Mouse (Mus musculus): ENCODE results near the gene Gna11.

The Gna11 gene

DNA sequence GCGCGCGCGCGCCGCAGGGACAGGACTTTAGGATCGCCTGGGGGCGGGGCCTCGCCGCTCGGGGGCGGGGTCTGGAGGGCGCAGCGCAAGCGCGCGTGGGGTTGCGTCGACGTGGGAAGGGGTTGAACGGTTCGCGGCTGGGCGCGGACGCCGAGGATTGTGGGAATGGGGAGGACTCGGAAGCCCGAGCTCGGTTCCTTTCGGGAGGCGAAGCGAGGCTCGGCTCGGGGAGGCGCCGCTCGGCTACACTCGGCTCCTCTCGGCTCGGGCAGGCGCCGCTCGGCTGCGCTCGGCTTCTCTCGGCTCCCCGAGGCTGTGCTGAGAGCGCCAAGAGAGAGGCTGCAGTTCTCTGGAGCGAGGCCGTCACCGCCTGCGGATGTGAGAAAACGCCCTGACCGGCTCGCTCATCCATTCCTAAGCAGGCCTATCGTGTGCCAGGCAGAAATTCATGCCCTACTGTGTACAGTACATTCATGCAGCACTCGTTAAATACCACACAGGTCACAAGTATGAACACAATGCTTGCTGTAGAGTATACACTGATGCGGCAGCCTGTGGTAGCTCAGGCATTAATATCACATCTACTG, at the start of gene Gna11:
TSS of gene Gna11 (minus strand) at position 30 of the 587 bp plus-strand sequence.
- peak; percentile 96 for DNase-seq (ENCODE audit: low read depth)

DNA sequence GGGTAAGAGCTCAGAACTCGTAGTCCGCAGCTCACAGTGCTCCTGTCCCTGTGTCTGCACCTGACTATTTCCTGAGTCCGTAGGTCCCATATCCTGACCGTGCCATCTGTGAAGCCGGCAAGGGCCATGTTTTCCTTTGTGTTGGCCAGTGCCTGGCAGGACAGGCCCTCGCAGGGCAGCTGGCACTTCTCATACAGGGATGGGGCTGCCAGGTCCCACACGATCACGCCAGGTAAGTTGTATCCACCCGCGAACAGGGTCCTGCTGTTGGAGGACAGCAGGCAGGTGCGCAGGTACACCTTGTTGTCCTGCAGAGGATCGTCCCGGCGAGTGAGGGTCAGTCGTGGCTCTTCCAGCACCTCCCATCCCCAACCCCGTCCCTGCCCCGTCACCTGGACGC, 48.9 kb upstream of the Gna11 start:
- DNase-seq (ENCODE audit: low read depth) = no peak

DNA sequence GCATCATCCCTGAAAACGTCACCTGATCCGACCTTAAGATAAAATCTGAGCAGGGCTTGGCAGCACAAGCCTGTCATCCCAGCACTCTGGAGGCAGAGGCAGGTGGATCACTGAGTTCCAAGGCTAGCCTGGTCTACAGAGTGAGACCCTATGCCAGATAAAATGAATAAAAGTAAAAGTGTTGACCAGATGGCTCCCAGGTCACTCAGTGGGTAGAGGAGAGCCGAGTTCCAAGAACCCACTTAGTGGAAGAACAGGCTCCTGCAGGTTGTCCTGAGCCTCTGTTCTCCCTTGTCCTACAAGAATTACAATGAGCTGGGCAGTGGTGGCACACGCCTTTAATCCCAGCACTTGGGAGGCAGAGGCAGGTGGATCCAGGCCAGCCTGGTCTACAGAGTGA, 48.2 kb upstream of the Gna11 start:
- no peak for DNase-seq (ENCODE audit: low read depth)

DNA sequence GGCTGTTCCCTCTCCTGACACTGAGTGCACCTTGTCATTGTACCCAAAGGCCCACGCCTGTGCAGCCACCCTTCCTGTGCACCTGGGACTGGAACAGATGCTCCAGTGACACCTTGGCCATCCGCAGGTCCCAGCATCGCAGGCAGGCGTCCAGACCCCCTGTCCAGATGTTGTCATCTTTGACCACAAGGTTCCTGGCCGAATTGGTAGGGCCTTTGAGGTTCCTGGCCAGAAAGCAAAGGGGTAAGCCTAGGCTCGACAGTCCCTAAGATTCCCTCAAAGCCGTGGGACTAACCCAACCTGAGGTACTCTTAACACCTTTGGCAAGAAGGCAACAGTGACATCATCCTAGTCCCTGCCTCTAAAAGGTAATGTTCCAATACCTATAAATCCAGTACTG, 47.6 kb upstream of the Gna11 start:
- no peak for DNase-seq (ENCODE audit: low read depth)

DNA sequence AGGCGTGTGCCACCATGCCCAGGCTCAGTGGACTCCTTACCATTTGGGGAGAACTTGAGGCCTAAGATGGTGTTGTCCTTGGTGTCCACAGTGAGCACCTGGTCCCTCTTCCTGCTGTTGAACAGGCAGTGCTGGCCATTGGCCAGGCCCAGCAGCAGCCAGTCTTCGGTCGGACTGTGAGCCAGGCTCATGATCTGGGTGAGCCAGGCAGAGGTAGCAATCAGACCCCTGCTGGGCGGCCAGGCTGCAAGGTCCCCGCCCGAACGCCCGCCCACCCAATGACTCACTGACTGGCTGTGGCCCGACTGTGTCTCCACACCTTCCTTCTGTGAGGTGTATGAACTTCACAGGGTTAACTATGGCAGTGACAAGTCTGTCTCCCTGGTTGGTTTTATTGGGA, 46.9 kb upstream of the Gna11 start:
- no peak for DNase-seq (ENCODE audit: low read depth)

DNA sequence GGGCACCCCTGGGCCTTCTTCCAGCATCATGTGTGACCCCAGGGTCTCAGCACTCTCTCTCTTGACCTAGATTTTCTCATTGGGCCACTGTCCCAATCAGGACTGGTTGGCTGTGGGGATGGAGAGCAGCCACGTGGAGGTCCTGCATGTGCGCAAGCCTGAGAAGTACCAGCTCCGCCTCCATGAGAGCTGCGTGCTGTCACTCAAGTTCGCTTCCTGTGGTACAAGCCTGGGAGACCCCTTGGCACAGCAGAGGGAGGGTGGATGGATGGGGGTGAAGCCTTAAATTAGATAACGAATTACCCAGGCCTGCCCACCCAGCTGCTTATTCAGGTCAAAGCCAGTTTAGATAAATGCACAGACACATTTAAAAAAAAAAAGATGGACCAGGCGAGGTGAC, 43.7 kb upstream of the Gna11 start:
- DNase-seq (ENCODE audit: low read depth) = no peak

DNA sequence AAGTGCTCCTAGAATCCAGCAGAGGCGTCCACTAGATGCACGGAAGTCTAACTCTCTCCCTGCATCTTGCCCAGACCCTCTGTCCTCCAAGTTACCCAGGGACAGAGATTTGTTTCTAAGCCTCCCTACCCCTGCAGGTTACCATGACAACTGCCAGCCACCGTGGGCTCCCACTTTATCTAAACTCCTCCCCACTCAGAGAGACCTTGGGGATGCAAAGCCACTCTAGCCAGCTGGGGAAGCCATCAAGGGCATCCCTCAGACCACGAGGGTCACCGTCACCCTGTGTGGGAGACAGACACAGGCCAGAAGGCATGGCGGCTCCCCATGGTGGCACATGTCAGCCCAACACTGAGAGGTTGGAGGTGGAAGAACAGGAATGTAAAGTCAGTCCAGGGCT, 38.4 kb upstream of the Gna11 start:
- no peak for DNase-seq (ENCODE audit: low read depth)

DNA sequence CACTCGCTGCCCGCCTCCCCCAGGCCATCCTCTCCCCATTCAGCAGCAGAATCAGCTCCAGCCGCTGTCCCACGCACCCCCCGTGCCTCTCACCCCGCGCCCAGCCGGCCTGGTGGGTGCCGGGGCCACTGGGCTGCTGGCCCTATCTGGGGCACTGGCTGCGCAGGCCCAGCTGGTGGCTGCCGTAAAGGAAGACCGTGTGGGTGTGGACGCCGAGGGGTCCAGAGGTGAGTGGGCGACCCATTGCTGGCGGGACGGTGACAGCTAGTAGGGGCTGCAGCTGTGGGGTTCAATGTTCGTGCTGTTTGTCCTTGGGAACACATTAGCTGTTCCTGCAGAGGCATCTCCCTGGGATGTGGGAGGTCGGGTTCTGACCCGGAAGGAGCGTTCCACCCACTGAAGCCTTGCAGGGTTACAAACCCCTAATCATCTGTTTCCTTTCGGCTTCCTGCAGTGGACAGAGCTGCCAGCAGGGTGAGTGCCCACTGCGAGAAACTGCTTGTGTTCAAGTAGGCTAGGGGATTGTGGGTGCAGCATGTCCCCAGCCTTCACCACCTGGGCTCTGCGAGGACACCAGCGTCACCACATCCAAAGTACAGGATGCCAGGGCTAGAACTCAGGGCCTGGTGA, 35.6 kb upstream of the Gna11 start:
- DNase-seq (ENCODE audit: low read depth) = no peak

DNA sequence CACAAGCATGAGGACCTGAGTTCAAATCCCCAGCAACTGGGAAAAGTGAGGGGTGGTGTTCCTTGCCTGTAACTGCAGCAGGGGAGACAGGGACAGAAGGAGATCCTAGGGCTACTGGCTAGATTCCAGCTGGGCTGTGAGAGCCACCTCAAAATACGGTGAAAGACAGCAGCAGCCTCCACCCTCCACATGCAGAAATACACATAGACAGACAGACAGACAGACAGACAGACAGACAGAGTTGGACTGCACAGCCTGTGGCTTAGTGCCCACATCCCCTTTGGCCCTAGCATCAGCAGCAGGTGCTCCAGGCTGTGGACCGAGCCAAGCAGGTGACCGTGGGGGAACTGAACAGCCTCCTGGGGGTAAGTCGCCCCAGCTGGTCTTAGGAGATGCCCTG, 35.0 kb upstream of the Gna11 start:
- no peak for DNase-seq (ENCODE audit: low read depth)

DNA sequence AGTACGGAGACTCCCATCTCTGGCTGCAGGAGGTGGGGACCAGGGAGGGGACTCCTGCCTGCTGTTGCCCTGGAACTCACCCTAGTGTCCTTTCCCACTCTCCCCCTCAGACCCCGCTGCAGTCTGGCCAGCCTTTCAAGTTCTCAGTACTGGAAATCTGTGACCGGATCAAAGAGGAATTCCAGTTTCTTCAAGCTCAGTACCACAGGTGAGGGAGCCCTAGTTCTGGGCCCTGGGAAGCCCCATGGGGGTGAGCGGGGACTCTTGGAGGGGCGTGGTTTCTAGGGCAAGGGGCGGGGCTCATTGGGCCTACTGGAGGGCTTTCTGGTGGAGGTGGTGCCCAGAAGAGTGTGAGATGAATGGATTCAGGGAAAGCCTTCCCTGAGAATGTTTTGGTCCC, 30.7 kb upstream of the Gna11 start:
- DNase-seq (ENCODE audit: low read depth) = no peak

DNA sequence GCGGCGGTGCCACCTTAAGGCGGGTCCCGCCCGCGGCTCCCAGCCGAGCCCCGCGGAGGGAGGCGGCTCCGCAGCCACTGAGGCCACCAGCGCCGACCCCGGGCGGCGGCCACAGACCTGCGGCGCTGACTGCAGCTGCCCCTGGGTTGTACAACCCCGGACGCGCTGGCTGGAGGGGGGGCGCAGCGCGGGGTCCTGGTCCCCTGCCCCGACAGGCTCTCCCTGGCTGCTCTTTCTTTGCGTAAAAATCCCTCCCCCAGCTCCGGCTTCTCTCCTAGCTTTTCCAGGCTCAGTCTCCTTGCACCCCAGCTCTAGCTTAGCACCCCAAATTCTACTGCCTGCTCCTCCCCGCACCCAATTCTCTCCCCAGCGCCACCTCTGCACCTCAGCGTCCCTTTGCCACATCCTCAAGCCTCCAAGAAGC, 30.2 kb upstream of the Gna11 start:
- DNase-seq (ENCODE audit: low read depth) = no peak

DNA sequence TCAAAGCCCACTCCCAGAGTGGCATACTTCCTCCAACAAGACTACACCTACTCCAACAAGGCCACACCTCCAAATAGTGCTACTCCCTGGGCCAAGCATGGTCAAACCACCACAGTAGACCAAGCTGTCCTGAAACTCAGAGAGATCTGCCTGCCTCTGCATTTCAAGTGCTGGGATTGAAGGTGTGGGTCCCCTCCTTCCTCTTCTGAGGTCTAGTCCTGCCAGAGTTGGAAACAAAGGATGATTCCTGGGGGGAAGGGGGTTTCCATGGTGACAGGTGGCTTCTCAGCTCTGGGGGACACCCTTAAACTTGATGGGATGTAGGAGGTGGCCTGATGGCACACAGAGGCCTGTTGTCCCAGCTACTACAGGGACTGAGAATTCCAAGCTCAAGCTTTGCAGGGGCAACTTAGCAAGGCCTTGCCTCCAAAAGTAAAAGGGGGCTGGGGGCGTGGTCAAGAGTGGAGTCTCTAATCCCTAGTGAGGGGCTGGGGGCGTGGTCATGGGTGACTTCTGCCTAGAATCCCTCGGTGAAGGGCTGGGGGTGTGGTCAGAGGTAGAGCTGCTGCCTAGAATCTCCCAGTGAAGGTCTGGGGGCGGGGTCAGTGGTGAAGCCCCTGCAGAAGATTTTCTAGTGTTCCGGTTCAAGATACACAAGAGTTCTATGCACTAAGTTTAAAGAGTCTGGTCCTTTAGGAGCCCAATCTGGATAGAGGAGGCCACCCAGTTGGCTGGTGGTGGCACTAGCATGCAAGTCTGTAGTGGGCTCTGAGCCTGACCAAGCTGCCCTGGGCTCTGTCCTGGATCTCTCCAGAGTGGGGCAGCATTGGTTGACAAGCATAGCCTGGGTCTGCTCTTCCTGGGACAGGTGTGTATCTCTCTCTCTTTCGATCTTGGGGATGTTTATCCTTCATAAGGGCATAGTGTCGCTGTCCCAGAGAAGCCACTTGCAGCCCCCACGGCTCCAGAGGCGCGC, 29.4 kb upstream of the Gna11 start, which contains the start of gene Tle2:
TSS of gene Tle2 (plus strand) at position 481 of the 976 bp plus-strand sequence.
- DNase-seq (ENCODE audit: low read depth) = no peak

DNA sequence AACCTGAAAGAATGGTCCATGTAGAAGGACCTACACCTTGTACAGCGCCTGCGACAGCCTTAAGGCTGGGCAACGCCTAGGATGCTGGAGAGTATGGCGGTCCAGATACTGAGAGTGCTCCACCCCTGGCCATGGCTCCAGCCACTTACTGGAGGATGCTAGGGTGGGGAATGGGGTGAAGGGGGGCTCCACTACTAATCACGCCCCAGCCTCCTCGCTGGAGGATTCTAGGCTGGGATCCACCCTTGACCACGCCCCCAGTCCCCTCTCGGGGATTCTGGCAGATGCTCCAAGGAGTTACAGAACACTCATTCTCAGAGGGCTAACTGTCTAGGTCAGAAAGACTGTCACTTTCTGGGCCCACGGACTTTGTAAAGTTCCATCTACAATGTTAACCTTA, 28.0 kb upstream of the Gna11 start:
- no peak for DNase-seq (ENCODE audit: low read depth)

DNA sequence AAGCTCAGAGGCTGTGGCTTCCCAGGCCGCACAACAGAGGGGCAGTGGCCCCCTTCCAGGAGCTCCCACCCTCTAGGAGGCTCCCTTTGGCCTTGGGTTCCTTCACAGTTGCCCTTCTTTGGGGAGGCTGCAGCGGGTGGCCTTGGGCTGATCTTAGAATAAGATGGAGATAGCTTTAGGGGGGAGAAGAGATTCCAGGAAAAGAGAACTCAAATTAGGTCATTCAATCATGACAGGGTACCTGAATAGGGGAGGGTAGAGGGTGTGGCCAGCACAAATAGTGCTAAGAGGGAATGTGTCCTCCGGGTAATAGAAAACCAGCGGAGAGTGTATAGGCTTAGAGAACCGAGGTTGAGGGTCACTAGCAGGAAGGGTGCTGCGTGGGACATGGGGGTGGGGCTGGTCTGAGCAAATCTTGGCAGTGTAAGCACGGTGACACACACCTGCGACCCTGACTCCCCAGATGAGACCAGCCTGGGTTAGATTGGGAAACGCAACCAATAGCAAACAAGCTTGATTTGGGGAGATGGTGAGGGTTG, 27.2 kb upstream of the Gna11 start:
- no peak for DNase-seq (ENCODE audit: low read depth)

DNA sequence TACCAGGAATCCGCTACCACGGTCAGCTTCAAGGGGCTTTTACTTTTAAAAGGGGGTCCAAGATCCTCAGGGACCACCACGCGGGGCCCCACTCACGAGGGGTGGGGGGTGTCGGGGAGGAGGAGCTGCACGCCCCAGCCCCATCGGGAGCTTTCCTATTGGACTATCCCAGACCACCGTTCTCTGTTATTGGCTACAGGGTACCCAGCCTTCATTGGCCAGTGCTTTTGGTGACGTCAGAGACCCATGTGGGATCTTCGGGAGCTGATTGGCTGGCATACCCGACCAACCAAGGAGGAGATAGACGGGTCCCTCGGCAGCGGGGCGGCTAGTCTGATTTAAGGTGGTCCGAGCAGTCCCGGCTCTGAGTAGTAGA, 26.5 kb upstream of the Gna11 start:
- DNase-seq (ENCODE audit: low read depth) = peak; percentile 98

DNA sequence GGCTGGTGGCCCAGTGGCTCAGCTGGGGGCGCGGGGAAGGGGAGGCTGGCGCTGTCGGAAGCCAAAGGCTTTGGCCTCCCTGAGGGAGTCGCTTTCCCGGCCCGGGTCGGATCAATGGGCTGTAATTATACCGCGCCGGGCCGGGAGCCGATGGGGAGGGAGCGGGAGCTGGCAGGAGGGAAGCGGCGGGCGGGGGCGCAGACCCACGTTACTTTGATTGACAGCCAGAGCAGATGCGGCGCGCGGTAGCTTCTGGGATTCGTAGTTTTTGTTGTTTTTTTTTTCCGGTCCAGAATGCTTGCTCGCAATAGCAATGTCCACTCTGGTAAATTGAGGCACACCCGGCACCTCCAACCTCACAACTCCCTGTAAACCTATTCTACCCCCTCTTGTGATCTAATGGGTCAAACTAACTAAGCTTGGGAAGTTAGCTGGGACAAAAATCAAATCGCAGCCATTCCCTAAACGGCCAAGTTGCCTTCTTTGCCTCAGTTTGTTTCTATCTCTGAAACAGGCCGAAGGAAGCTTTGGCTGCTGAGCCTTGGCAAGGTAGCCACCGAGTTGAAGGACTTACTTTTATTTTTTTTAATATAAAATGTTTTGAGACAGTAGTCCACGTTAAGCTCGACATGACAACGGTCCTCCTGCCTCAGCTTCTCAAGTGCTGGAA, 26.0 kb upstream of the Gna11 start:
- peak; percentile 78 for DNase-seq (ENCODE audit: low read depth)

DNA sequence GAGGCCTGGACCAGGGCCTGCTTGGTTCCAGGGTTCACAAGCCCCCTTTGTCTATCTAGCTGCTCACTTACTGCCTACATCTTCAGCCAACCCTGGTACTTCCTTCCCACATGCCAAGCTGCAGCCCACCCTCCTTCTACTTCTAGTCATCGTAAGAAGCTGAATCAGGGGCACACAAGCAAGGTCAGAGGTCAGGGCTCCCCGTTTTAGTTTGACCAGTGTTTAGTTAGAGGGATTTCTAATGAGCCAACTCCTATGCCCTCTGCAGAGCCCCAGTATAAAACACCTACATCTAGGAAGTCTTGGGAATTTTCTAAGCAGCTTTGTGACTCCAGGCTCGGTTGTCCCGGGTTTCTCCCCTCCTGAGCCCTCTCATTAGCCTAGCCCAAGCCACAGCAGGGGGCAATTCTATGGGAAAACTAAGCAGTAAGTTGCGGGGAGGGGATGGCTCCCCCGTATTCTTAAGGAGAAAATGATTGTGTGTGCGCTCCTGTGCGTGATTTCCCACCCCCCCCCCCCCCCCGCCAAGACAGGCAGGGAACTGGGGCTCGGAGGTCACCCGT, 25.3 kb upstream of the Gna11 start:
- DNase-seq (ENCODE audit: low read depth) = no peak

DNA sequence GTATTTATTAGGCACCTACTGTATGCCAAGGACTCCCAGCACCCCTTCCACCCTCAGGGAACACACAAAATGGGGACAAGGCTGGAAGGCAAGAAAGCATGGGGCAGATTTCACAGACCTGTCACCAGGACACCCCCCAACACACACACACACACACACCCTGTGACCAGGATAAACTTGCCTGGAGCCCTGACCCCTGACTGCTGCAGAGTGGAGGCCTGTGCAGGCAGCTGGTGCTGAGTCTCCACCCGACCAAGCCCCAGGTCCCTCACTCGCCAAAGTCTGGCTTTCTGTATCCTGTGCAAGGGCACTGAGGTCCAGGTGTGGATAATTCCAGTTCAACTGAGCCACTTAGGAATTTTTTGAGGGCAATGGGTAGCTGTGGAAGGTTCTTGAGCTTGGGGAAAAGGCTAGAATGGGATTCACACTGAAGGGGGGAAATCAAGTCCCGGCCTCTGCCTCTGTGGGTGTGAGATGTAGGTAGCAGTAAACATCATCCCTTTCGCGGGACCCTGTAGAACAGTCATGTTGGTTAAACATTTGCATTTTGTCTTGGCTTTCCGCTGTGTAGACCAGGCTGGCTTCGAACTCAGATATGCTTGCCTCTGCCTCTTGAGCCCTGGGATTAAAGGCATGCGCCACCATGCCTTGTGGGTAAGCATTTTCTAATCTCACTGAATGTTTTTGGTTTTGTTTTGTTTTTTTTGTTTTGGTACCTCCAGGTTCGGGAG, 24.7 kb upstream of the Gna11 start:
- no peak for DNase-seq (ENCODE audit: low read depth)

DNA sequence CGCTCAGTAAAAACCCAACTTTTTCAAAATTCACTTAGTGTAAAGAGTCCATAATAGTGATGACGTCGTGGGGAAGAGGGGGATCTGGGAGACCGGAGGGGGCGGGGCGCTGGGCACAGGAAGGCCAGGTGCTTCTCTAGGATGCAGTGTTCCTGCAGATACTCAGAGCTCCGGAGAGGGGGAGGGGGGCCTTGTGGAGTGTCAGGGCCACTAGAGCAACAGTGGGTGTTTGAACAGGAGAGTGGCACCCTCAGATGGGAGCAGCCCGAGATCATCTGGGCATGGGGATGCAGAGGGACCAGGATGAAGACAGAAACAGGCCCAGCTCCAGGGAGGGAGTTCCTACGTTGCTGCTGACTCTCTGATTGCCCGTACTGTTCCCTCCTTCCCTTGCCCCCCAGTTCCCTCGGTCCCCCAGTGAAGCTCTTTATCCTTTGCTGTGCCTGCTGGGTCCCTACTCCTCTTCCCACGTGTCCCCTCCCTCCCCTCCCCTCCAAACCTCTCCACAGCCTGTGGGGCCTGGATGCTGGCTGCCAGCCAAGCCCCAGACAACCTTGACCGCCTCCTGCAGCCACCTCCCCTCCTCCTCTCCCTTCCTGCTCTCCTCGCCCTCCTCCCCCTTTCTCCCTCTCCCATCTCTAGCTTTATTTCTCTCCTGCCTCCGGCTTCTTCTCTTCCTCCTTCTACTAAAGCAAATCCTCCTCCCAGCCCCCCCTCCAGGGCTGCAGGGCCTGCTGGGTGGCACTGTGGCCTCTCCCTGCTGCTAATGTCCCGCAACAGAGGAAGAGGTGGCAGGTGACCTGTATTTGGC, 23.6 kb upstream of the Gna11 start:
- no peak for DNase-seq (ENCODE audit: low read depth)
